In genomic region chr17:36083266-36083869, GRCm38 (mm10) we compare ENCODE assay signal across 9 mouse cellular contexts. TPM values are rescaled to one million over a fixed set of nuclear protein-coding genes. Genes with fewer than 3 reads are reported as not detected.
DNase-seq lines count a peak whose midpoint lies in the region; ATAC-seq and TF ChIP-seq lines count a peak whose summit lies in the region.
"Had no signal": no experiment of that assay in that cellular context is flagged by ENCODE, and none has a peak within 500 bp of the region (broad histone marks: within the 10 kb centered on the region; RNA-seq: fewer than 3 reads in every experiment).

No protein-coding gene starts in this region.

- no peak overlapping the region for H3K27ac ChIP-seq in testis, adult 2 months (ENCODE audit: control insufficient read depth, insufficient read depth, low read depth, low read length)
- no peak overlapping the region for H3K27ac ChIP-seq in heart, embryonic 13.5 days (replicated peaks)
- H3K27ac ChIP-seq in kidney, postnatal 0 days: no peak overlapping the region
- no peak overlapping the region for H3K27ac ChIP-seq in stomach, embryonic 14.5 days (ENCODE audit: low read length)

- no peak for TF ChIP-seq POLR2A in testis, adult 2 months (IDR thresholded peaks at IDR 0.05; ENCODE audit: control insufficient read depth, low read depth, low read length)

- no peak for ATAC-seq in heart, embryonic 13.5 days (ENCODE audit: extremely low read depth, insufficient number of reproducible peaks, low FRiP score, low TSS enrichment)
- peak; percentile 83 for ATAC-seq in kidney, postnatal 0 days (replicated peaks; ENCODE audit: low FRiP score, low read depth)
- ATAC-seq in stomach, embryonic 14.5 days (ENCODE audit: insufficient number of reproducible peaks, insufficient read depth, low FRiP score, low read depth): peak; percentile 65

- no peaks in the 10 kb centered on the region for H3K36me3 ChIP-seq in testis, adult 2 months (ENCODE audit: control insufficient read depth, insufficient read depth, low read length)
- no peaks in the 10 kb centered on the region for H3K36me3 ChIP-seq in heart, embryonic 13.5 days
- H3K36me3 ChIP-seq in kidney, postnatal 0 days (ENCODE audit: insufficient read depth, low read length): no peaks in the 10 kb centered on the region
- H3K36me3 ChIP-seq in stomach, embryonic 14.5 days (ENCODE audit: control insufficient read depth, insufficient read depth, low read length): no peaks in the 10 kb centered on the region

- WGBS in heart, embryonic 13.5 days: under 1% methylated on average over 46 of the region's 46 CpGs
- under 1% methylated on average over 46 of the region's 46 CpGs for WGBS in kidney, postnatal 0 days
- under 1% methylated on average over 46 of the region's 46 CpGs for WGBS in stomach, embryonic 14.5 days

- H3K9ac ChIP-seq in heart, embryonic 13.5 days: peak overlapping the region; percentile 65
- peak overlapping the region; percentile 42; the same call in 1 of the 2 replicates for H3K9ac ChIP-seq in kidney, postnatal 0 days (ENCODE audit: low read depth, low read length)
- peak overlapping the region; percentile 12; the same call in 1 of the 2 replicates for H3K9ac ChIP-seq in stomach, embryonic 14.5 days (replicated peaks; ENCODE audit: low read depth, low read length)

- H3K4me2 ChIP-seq in heart, embryonic 13.5 days: peak overlapping the region; percentile 95
- H3K4me2 ChIP-seq in kidney, postnatal 0 days (ENCODE audit: low read length): peak overlapping the region; percentile 78
- peak overlapping the region; percentile 96 for H3K4me2 ChIP-seq in stomach, embryonic 14.5 days (replicated peaks; ENCODE audit: low read depth, low read length)

- H3K4me1 ChIP-seq in testis, adult 2 months (ENCODE audit: control insufficient read depth, insufficient read depth, low read length): peaks cover 12% of the 10 kb centered on the region
- peaks cover 12% of the 10 kb centered on the region for H3K4me1 ChIP-seq in heart, embryonic 13.5 days
- H3K4me1 ChIP-seq in kidney, postnatal 0 days (replicated peaks; ENCODE audit: insufficient read depth, low read length): 0 out of 2 replicates have a peak, but pooled peaks cover 5% of the 10 kb centered on the region
- no peaks in the 10 kb centered on the region for H3K4me1 ChIP-seq in stomach, embryonic 14.5 days (ENCODE audit: control insufficient read depth, insufficient read depth, low read length)

- TF ChIP-seq CTCF in testis, adult 2 months (IDR thresholded peaks at IDR 0.05; ENCODE audit: control insufficient read depth, insufficient read depth, insufficient replicate concordance, low read depth, low read length): no peak
- TF ChIP-seq CTCF in kidney, postnatal 0 days (IDR thresholded peaks at IDR 0.05; ENCODE audit: low read depth): no peak

- DNase-seq in testis, postnatal 14 days (ENCODE audit: low spot score): no peak
- DNase-seq in c-Kit-positive CD71-negative TER-119-negative erythroid progenitor cells, embryonic 14.5 days (ENCODE audit: low read depth): peak; percentile 26
- peak; percentile 62 for DNase-seq in kidney, postnatal 0 days (ENCODE audit: low spot score)
- peak; percentile 35 to 48 for DNase-seq in lung, postnatal 4 days
- no peak for DNase-seq in spleen, postnatal 36 days (ENCODE audit: low spot score in 2 of 2)

- no peaks in the 10 kb centered on the region for H3K9me3 ChIP-seq in heart, embryonic 13.5 days
- no peaks in the 10 kb centered on the region for H3K9me3 ChIP-seq in kidney, postnatal 0 days (replicated peaks; ENCODE audit: low read length)
- no peaks in the 10 kb centered on the region for H3K9me3 ChIP-seq in stomach, embryonic 14.5 days (ENCODE audit: control insufficient read depth, low read depth, low read length)

- H3K4me3 ChIP-seq in testis, adult 2 months (ENCODE audit: control insufficient read depth, low read depth, low read length): peak overlapping the region; percentile 82
- H3K4me3 ChIP-seq in heart, embryonic 13.5 days: peak overlapping the region; percentile 59
- H3K4me3 ChIP-seq in kidney, postnatal 0 days (replicated peaks; ENCODE audit: low read depth, low read length): peak overlapping the region; percentile 46
- H3K4me3 ChIP-seq in stomach, embryonic 14.5 days (ENCODE audit: low read depth, low read length): peak overlapping the region; percentile 48

- peaks cover 2% of the 10 kb centered on the region for H3K27me3 ChIP-seq in testis, adult 2 months (ENCODE audit: control insufficient read depth, insufficient read depth, low read length)
- peaks cover 65% of the 10 kb centered on the region for H3K27me3 ChIP-seq in heart, embryonic 13.5 days (replicated peaks)
- peaks cover 8% of the 10 kb centered on the region for H3K27me3 ChIP-seq in kidney, postnatal 0 days (ENCODE audit: insufficient read depth, low read length)
- H3K27me3 ChIP-seq in stomach, embryonic 14.5 days (ENCODE audit: control insufficient read depth, insufficient read depth, low read length): no peaks in the 10 kb centered on the region

RNA-seq across cellular contexts. Expression of gene Gm11127, which starts 25.2 kb away (rescaled TPM):
- polyA plus RNA-seq in testis, adult 2 months (2012; rRNA removed): 0.22 and 0.29 TPM in 2 replicates
- polyA plus RNA-seq in heart, embryonic 13.5 days (2015; fragmentation: Nextera tagmentation; extraction: Ambion mirVana): not detected in 2 replicates
- polyA plus RNA-seq in kidney, postnatal 0 days (2015; fragmentation: Nextera tagmentation; extraction: Ambion mirVana): 0.13 and 0.22 TPM in 2 replicates
- polyA plus RNA-seq in stomach, embryonic 14.5 days (2014; fragmentation: Nextera tagmentation; extraction: Ambion mirVana): not detected in 2 replicates

RNA-seq across cellular contexts. Expression of gene Gm19684, which starts 38.1 kb away (rescaled TPM):
- not detected in 2 replicates for polyA plus RNA-seq in testis, adult 2 months (2012; rRNA removed)
- not detected in 2 replicates for polyA plus RNA-seq in heart, embryonic 13.5 days (2015; fragmentation: Nextera tagmentation; extraction: Ambion mirVana)
- polyA plus RNA-seq in kidney, postnatal 0 days (2015; fragmentation: Nextera tagmentation; extraction: Ambion mirVana): not detected in 2 replicates
- polyA plus RNA-seq in stomach, embryonic 14.5 days (2014; fragmentation: Nextera tagmentation; extraction: Ambion mirVana): not detected in 2 replicates

RNA-seq across cellular contexts. Expression of gene Gm6034, which starts 40.6 kb away (rescaled TPM):
- not detected in 2 replicates for polyA plus RNA-seq in testis, adult 2 months (2012; rRNA removed)
- polyA plus RNA-seq in heart, embryonic 13.5 days (2015; fragmentation: Nextera tagmentation; extraction: Ambion mirVana): not detected in 2 replicates
- not detected in 2 replicates for polyA plus RNA-seq in kidney, postnatal 0 days (2015; fragmentation: Nextera tagmentation; extraction: Ambion mirVana)
- polyA plus RNA-seq in stomach, embryonic 14.5 days (2014; fragmentation: Nextera tagmentation; extraction: Ambion mirVana): not detected in 2 replicates
- polyA plus RNA-seq: large intestine, adult 2 months had no signal

RNA-seq across cellular contexts. Expression of gene H2-T22, which starts 40.8 kb away (rescaled TPM):
- 1.6 and 2.1 TPM in 2 replicates for polyA plus RNA-seq in testis, adult 2 months (2012; rRNA removed)
- 6.9 and 7.5 TPM in 2 replicates for polyA plus RNA-seq in heart, embryonic 13.5 days (2015; fragmentation: Nextera tagmentation; extraction: Ambion mirVana)
- polyA plus RNA-seq in kidney, postnatal 0 days (2015; fragmentation: Nextera tagmentation; extraction: Ambion mirVana): 16.4 and 18.6 TPM in 2 replicates
- polyA plus RNA-seq in stomach, embryonic 14.5 days (2014; fragmentation: Nextera tagmentation; extraction: Ambion mirVana): 19.3 and 21.8 TPM in 2 replicates

RNA-seq across cellular contexts. Expression of gene Gm7030, which starts 45.9 kb away (rescaled TPM):
- not detected in 2 replicates for polyA plus RNA-seq in testis, adult 2 months (2012; rRNA removed)
- not detected in 2 replicates for polyA plus RNA-seq in heart, embryonic 13.5 days (2015; fragmentation: Nextera tagmentation; extraction: Ambion mirVana)
- not detected in 2 replicates for polyA plus RNA-seq in kidney, postnatal 0 days (2015; fragmentation: Nextera tagmentation; extraction: Ambion mirVana)
- polyA plus RNA-seq in stomach, embryonic 14.5 days (2014; fragmentation: Nextera tagmentation; extraction: Ambion mirVana): not detected in 2 replicates

Comparison
In these comparisons a context has a peak if more than half of its experiments do, and no peak if none do; other contexts are left out.
1. DNase-seq: peak in c-Kit-positive CD71-negative TER-119-negative erythroid progenitor cells, embryonic 14.5 days (single experiment), kidney, postnatal 0 days (single experiment) and lung, postnatal 4 days (2 of 2); none in testis, postnatal 14 days (single experiment) and spleen, postnatal 36 days (0 of 2).
2. H3K9ac ChIP-seq: peak in every context shown above with its lines; median percentile 65 in heart, embryonic 13.5 days; 42 in kidney, postnatal 0 days; 12 in stomach, embryonic 14.5 days.
3. Peak in every context shown above with its lines, with median percentiles within 50 percentile points of each other: H3K4me3 ChIP-seq and H3K4me2 ChIP-seq.